Mouse (Mus musculus) G1E (cell line): ENCODE results near the gene Apod. TPM values are rescaled to one million over a fixed set of nuclear protein-coding genes. Genes with fewer than 3 reads are reported as not detected.

ENCODE experiments used
- ATAC-seq: 2 replicates; pipeline ENCODE4 v1.8.0; 2016; ENCODE audit warnings: mild to moderate bottlenecking; ENCODE audit not compliant: insufficient number of reproducible peaks, poor library complexity, low FRiP score, severe bottlenecking; ENCODE audit errors: extremely low read depth
- DNase-seq: peaks from one replicate; pipeline ENCODE4 v3.0.0; 2012; ENCODE audit warnings: low spot score
- H3K27me3 ChIP-seq: 2 replicates; pipeline ENCODE4 v1.6.1; 2012; ENCODE audit warnings: mild to moderate bottlenecking, low read length, inconsistent platforms; ENCODE audit not compliant: insufficient read depth
- H3K36me3 ChIP-seq: replicated peaks from 2 replicates; pipeline ENCODE3; 2012; ENCODE audit warnings: mild to moderate bottlenecking, inconsistent platforms
- H3K4me1 ChIP-seq: 2 replicates; pipeline ENCODE4 v1.6.1; 2012; ENCODE audit warnings: low read depth, low read length, inconsistent platforms, mixed read lengths; ENCODE audit not compliant: insufficient read depth
- H3K4me3 ChIP-seq: 2 replicates; pipeline ENCODE4 v1.5.1; 2012; ENCODE audit warnings: low read depth, mild to moderate bottlenecking, inconsistent platforms, low read length, moderate library complexity, mixed read lengths
- H3K9me3 ChIP-seq: replicated peaks from 2 replicates; pipeline ENCODE4 v1.6.1; 2012; ENCODE audit warnings: inconsistent platforms
- CTCF ChIP-seq: IDR thresholded peaks from 2 replicates; pipeline ENCODE4 v1.5.1; 2012; ENCODE audit warnings: low read depth, low read length, inconsistent platforms, mixed read lengths
- GATA1 ChIP-seq: IDR thresholded peaks from 2 replicates; pipeline ENCODE4 v1.6.1; 2012; ENCODE audit warnings: borderline replicate concordance, low read length, inconsistent platforms, mixed read lengths
- GATA2 ChIP-seq: IDR thresholded peaks from 2 replicates; pipeline ENCODE4 v1.6.1; 2012; ENCODE audit warnings: low read depth, low read length, inconsistent platforms, borderline replicate concordance
- POLR2AphosphoS5 ChIP-seq: IDR thresholded peaks from 2 replicates; pipeline ENCODE4 v1.6.1; 2012; ENCODE audit warnings: low read depth, low read length, inconsistent platforms; ENCODE audit not compliant: insufficient replicate concordance
- TAL1 ChIP-seq: conservative IDR thresholded peaks from 2 replicates; pipeline ENCODE4 v1.6.1; 2012; ENCODE audit warnings: low read depth, low read length, inconsistent platforms, mixed read lengths
- polyA plus RNA-seq: library from polyadenylated mRNA; stranded (reverse); fragments of >175 nt; gene quantifications from 2 replicates; pipeline ENCODE4 v1.2.3, GENCODE M21; 2012
- total RNA-seq, 2 experiments: library from RNA; stranded (forward) in 1 of 2; stranded (reverse) in 1 of 2; fragments of 200-1000 nt in 1 of 2; fragments of >200 nt in 1 of 2; fragmentation: Nextera tagmentation in 1 of 2; gene quantifications; 2 replicates each; pipeline ENCODE4 v1.2.3; 2014 to 2017

The Apod gene
- total and polyA plus RNA-seq, 3 experiments: not detected

DNA sequence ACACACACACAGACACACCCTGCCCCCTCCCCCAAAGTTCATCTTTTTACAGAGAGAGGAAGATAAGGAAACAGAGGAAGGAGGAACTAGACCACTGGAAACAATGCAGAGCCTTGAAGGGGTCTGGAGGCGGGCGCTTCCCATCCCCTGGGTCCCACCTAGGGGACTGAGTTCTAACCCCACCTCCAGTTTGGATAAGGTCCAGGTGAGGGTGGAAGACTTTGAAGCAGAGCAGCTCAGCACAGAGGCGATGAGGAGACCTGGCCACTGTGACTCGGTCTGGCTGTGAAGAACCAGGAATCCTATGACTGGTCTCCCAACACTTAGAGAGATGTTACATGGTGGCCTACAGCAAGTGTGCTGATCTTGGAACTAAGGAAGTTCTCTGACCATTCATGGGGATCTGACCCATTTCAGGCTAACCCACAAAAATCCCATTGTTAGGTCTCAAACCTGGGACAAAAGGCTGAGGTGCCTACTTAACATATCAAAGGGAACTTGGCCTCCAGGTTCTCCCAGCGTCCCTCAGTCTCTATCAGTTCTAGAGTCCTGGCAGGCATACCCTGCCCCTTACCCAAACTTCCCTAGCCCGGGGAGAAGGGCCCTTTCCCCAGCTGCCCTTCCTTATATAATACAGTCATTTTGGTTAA lies 13.6 kb downstream of the Apod start:
- no peak for DNase-seq
- Histone ChIP-seq H3K27me3 (peaks cover 23% of the 10 kb centered on the region), H3K36me3 (no peaks in the 10 kb centered on the region), H3K9me3 (no peaks in the 10 kb centered on the region), H3K4me3 (no peak overlapping the region), H3K4me1 (no peaks in the 10 kb centered on the region)
- no peak for TF ChIP-seq TAL1
- no peak for TF ChIP-seq GATA2
- TF ChIP-seq GATA1: no peak
- TF ChIP-seq POLR2AphosphoS5: no peak
- TF ChIP-seq CTCF: no peak
- ATAC-seq: no peak

DNA sequence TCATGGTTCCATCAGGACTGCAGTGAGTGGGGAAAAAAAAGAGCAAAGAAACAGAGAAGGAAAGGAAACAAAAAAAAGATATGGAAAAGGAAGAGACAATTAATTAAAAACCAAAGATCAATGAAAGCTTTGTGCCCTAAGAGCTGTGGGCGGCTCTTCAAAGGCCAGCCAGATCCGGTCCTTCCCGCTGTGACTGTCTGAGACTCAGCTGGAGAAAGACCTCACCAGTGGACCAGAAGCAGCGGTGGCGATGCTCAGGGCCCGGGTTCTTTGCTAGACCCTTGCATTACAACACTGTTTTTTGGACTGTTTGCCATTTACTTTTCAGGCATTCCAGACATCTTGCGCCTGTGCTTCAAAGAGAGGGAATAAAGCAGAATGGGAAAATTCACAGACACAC lies 14.1 kb downstream of the Apod start:
- Histone ChIP-seq H3K4me1 (no peaks in the 10 kb centered on the region), H3K4me3 (no peak overlapping the region), H3K36me3 (no peaks in the 10 kb centered on the region), H3K9me3 (no peaks in the 10 kb centered on the region), H3K27me3 (peaks cover 23% of the 10 kb centered on the region)
- DNase-seq (no peak), ATAC-seq (no peak)
- TF ChIP-seq GATA2 (no peak), GATA1 (no peak), TAL1 (no peak)

DNA sequence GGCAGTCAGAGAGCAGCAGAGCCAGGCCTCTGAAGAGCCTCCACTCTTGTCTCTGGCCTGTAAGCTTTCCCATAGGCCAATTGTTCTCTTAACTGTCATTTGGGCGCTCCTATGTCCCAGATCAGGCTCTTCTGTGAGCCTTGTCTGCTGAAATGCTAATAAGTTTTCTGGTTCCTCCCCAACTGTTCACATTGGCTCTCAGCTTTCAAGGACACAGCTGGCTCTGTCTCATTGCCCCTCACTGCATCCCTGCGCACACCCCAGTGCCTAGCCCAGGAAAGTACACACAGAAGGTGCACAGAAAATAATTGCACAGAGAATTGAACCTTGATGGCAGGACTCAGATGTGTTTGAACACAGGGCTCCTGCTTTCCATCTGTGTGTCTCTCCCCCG lies 14.7 kb downstream of the Apod start:
- no peak for ATAC-seq
- TF ChIP-seq GATA2 (no peak), TAL1 (no peak), GATA1 (no peak)

DNA sequence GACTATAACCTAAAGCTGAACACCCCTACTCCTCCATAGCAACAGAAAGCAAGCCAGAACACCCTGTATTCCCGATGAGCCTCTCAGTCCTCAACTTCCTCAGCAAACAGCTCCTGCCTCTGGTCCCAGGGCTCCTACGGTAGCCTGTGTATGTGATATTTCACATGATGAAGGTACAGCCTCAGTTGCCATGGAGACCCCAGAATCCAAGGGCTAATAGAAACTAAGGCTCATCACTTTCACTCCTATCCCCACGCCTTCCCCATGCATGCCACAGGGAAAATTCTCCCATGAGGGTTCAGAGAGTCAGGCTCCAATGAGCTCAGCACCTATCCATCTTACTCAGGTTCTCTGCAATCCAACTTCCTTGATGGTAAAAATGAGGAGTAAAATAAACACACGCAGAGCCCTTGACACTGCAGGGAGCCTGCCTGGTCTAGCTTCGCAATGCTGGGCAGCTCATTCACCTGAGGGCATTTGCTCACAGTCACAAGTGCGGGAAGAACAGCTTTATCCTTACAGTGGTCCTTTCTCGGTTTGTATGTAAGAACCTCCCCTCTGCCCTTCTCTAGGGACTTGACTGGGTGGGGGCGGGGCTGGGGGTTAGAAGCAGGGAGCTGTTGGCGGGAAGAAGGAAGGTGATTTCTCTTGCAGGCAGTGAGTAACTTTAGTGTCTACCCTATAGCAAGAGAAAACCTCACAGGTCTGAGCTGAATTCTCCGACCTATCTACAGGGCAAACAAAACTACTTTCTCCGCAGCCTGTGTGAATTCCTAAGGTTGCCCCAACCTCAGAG lies 15.2 kb downstream of the Apod start:
- no peak for ATAC-seq
- TF ChIP-seq CTCF: no peak
- no peak for TF ChIP-seq POLR2AphosphoS5
- TF ChIP-seq TAL1: no peak
- TF ChIP-seq GATA1: no peak
- no peak for TF ChIP-seq GATA2
- peaks cover 23% of the 10 kb centered on the region for H3K27me3 ChIP-seq

More for the DNA sequence above, 14.7 kb downstream of the Apod start:
- Histone ChIP-seq H3K9me3 (no peaks in the 10 kb centered on the region), H3K4me3 (no peak overlapping the region), H3K36me3 (no peaks in the 10 kb centered on the region), H3K4me1 (no peaks in the 10 kb centered on the region), H3K27me3 (peaks cover 23% of the 10 kb centered on the region)
- no peak for DNase-seq

DNA sequence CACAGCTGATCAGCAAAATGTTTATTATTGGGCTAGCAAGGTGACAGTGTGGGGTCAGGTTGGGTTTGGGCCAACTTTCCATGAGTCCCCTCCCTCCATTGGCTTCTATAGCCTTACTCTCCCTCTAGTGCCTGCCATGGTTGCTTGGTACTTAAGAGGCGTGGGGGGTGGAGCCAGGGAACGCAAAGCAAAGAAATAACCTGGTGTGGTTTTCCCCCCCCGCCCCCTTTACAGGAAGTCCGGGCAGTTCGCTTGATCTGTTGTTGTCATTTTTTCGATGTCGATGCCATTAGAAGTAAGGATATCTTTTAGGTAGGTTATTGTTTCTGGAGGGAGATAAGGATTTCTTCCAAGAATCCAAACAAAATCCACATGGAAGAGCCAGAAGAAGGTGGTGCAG lies 17.5 kb downstream of the Apod start:
- DNase-seq (no peak), ATAC-seq (no peak)
- Histone ChIP-seq H3K9me3 (no peaks in the 10 kb centered on the region), H3K36me3 (no peaks in the 10 kb centered on the region), H3K4me1 (no peaks in the 10 kb centered on the region), H3K4me3 (no peak overlapping the region), H3K27me3 (peaks cover 29% of the 10 kb centered on the region)
- TF ChIP-seq GATA2: no peak
- TF ChIP-seq POLR2AphosphoS5: no peak
- no peak for TF ChIP-seq GATA1
- no peak for TF ChIP-seq TAL1
- no peak for TF ChIP-seq CTCF

More for the DNA sequence above, 15.2 kb downstream of the Apod start:
- no peaks in the 10 kb centered on the region for H3K9me3 ChIP-seq
- DNase-seq: no peak
- no peaks in the 10 kb centered on the region for H3K36me3 ChIP-seq
- H3K4me1 ChIP-seq: no peaks in the 10 kb centered on the region
- no peak overlapping the region for H3K4me3 ChIP-seq

DNA sequence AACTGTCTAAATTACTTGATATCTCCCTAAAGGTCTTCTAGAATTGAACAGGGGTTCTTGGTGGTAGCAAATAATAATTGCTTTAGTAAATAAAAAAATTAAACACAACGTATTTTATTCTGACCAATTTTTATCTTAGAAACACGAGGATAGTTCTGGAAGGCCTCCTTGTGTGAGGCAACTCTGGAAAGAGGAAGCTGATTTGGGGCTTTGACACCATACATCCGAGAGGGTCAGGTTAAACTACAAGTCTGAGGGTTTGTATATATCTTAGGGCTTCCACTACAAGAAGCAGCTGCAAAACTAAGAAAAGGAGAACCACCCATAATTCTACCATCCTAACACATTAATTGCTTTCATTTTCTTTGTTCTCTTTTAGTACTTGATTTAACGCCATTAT lies 20.8 kb downstream of the Apod start:
- DNase-seq (no peak), ATAC-seq (no peak)
- H3K27me3 ChIP-seq: peaks cover 14% of the 10 kb centered on the region
- no peaks in the 10 kb centered on the region for H3K9me3 ChIP-seq
- H3K4me3 ChIP-seq: no peak overlapping the region
- no peaks in the 10 kb centered on the region for H3K36me3 ChIP-seq
- no peaks in the 10 kb centered on the region for H3K4me1 ChIP-seq
- TF ChIP-seq GATA1 (no peak), CTCF (no peak), GATA2 (no peak), POLR2AphosphoS5 (no peak), TAL1 (no peak)
